Mouse (Mus musculus): ENCODE measurements around the gene Cdh26. TPM values are rescaled to one million over a fixed set of nuclear protein-coding genes. Genes with fewer than 3 reads are reported as not detected.
A peak's percentile ranks its signal among the peaks of the same experiment; 100 is the strongest.

Cdh26 gene
- polyA plus RNA-seq, 2 experiments from 2014 or later, result not detected

- no peak for ATAC-seq
Observed at GRCm38 (mm10) chr2:178449386-178449785, 19.1 kb downstream of the Cdh26 start.

- no peak for ATAC-seq
Observed at GRCm38 (mm10) chr2:178450236-178450635, 19.9 kb downstream of the Cdh26 start.

- no peak for ATAC-seq
Observed at GRCm38 (mm10) chr2:178450961-178451360, 20.6 kb downstream of the Cdh26 start.

- ATAC-seq, result no peak
Observed at GRCm38 (mm10) chr2:178454664-178455516, 24.6 kb downstream of the Cdh26 start.

GRCm38 (mm10) chr2:178457414-178457813 is 27.1 kb downstream of the Cdh26 start:
- ATAC-seq, result no peak

- ATAC-seq, result no peak
Observed at GRCm38 (mm10) chr2:178460353-178460752, 30.0 kb downstream of the Cdh26 start.

GRCm38 (mm10) chr2:178471546-178472480 is 41.5 kb downstream of the Cdh26 start:
- ATAC-seq, result no peak

- no peak for ATAC-seq
Observed at GRCm38 (mm10) chr2:178473916-178474315, 43.6 kb downstream of the Cdh26 start.

GRCm38 (mm10) chr2:178477228-178477627 is 46.9 kb downstream of the Cdh26 start:
- ATAC-seq, result no peak

- ATAC-seq, result no peak
Observed at GRCm38 (mm10) chr2:178479011-178479410, 48.7 kb downstream of the Cdh26 start.

GRCm38 (mm10) chr2:178480932-178481331 is 50.6 kb downstream of the Cdh26 start:
- no peak for ATAC-seq

GRCm38 (mm10) chr2:178483462-178483861 is 53.1 kb downstream of the Cdh26 start:
- ATAC-seq, result no peak

- ATAC-seq, result no peak
Observed at GRCm38 (mm10) chr2:178488276-178488675, 57.9 kb downstream of the Cdh26 start.

- ATAC-seq, result no peak
Observed at GRCm38 (mm10) chr2:178490245-178490920, 60.1 kb downstream of the Cdh26 start.

- no peak for ATAC-seq
Observed at GRCm38 (mm10) chr2:178494066-178494465, 63.7 kb downstream of the Cdh26 start.

GRCm38 (mm10) chr2:178495816-178496215 is 65.5 kb downstream of the Cdh26 start:
- ATAC-seq, result no peak

GRCm38 (mm10) chr2:178497900-178498299 is 67.6 kb downstream of the Cdh26 start:
- no peak for ATAC-seq

GRCm38 (mm10) chr2:178498409-178498808 is 68.1 kb downstream of the Cdh26 start:
- no peak for ATAC-seq

GRCm38 (mm10) chr2:178502469-178502868 is 72.1 kb downstream of the Cdh26 start:
- no peak for ATAC-seq

GRCm38 (mm10) chr2:178506056-178506455 is 75.7 kb downstream of the Cdh26 start:
- ATAC-seq, result peak; percentile 96

GRCm38 (mm10) chr2:178507379-178508014 is 77.2 kb downstream of the Cdh26 start:
- peak; percentile 56 for ATAC-seq

GRCm38 (mm10) chr2:178508279-178508678 is 77.9 kb downstream of the Cdh26 start:
- no peak for ATAC-seq
